Mouse (Mus musculus) embryonic facial prominence, embryonic 12.5 days (tissue): ENCODE data around the gene Prrx2. TPM values are rescaled to one million over a fixed set of nuclear protein-coding genes. Genes with fewer than 3 reads are reported as not detected.
A peak's percentile ranks its signal among the peaks of the same experiment; 100 is the strongest.

Experiments
- ATAC-seq: fragments of 200-750 bp; cut with Nextera tagmentation; 2 replicates; pipeline ENCODE4 v1.8.0; 2017; ENCODE audit not compliant: insufficient number of reproducible peaks, insufficient read depth, low FRiP score, low TSS enrichment
- H3K27ac ChIP-seq: fragments of 300-500 bp; sonication (generic); 2 replicates; pipeline ENCODE4 v1.5.1; 2016; ENCODE audit warnings: mild to moderate bottlenecking
- H3K27me3 ChIP-seq: fragments of 300-500 bp; sonication (generic); 2 replicates; pipeline ENCODE4 v1.6.1; 2016; ENCODE audit warnings: mild to moderate bottlenecking, moderate library complexity
- H3K36me3 ChIP-seq: fragments of 300-500 bp; sonication (generic); 2 replicates; pipeline ENCODE4 v1.6.1; 2016; ENCODE audit warnings: mild to moderate bottlenecking
- H3K4me1 ChIP-seq: fragments of 300-500 bp; sonication (generic); 2 replicates; pipeline ENCODE4 v1.6.1; 2016
- H3K4me2 ChIP-seq: fragments of 300-500 bp; sonication (generic); replicated peaks from 2 replicates; pipeline ENCODE4 v1.6.1; 2016; ENCODE audit warnings: mild to moderate bottlenecking, moderate library complexity
- H3K4me3 ChIP-seq: fragments of 300-500 bp; sonication (generic); 2 replicates; pipeline ENCODE4 v1.5.1; 2016; ENCODE audit warnings: mild to moderate bottlenecking
- H3K9ac ChIP-seq: fragments of 300-500 bp; sonication (generic); 2 replicates; pipeline ENCODE4 v1.6.1; 2016; ENCODE audit warnings: mild to moderate bottlenecking, moderate library complexity
- H3K9me3 ChIP-seq: fragments of 300-500 bp; sonication (generic); 2 replicates; pipeline ENCODE4 v1.6.1; 2016; ENCODE audit warnings: mild to moderate bottlenecking, moderate library complexity
- WGBS: fragments of 180-500 bp; shearing (Covaris S2); methylation state at CpG from one replicate; pipeline ENCODE4 v1.1.7; 2016; 5-methylcytosine and 5-hydroxymethylcytosine counted together
- polyA plus RNA-seq: library from polyadenylated mRNA; unstranded; fragments of >200 nt; fragmentation: Nextera tagmentation; extraction: Ambion mirVana; gene quantifications from 2 replicates; pipeline ENCODE4 v1.2.1, GENCODE M21; 2016

Prrx2 gene
- polyA plus RNA-seq, 1 experiment from 2014 or later = 121 TPM

- 96% methylated on average over 2 of the region's 2 CpGs for WGBS
- Histone ChIP-seq H3K4me1 (peaks cover 21% of the 10 kb centered on the region), H3K9me3 (no peaks in the 10 kb centered on the region), H3K36me3 (peaks cover 6% of the 10 kb centered on the region; the same call in 1 of the 2 replicates), H3K9ac (no peak overlapping the region), H3K4me3 (no peak overlapping the region), H3K27ac (no peak overlapping the region), H3K27me3 (peaks cover 22% of the 10 kb centered on the region), H3K4me2 (no peak overlapping the region)
- no peak for ATAC-seq
These were observed 28.8 kb upstream of the Prrx2 start for GRCm38 (mm10) chr2:30805983-30806382.

- peak overlapping the region; percentile 88 for H3K4me3 ChIP-seq
- H3K27ac ChIP-seq = peak overlapping the region; percentile 83
- H3K9me3 ChIP-seq = no peaks in the 10 kb centered on the region
- peaks cover 10% of the 10 kb centered on the region; the same call in 1 of the 2 replicates for H3K27me3 ChIP-seq
- ATAC-seq = no peak
- peak overlapping the region; percentile 96 for H3K4me2 ChIP-seq
- peak overlapping the region; percentile 41 for H3K9ac ChIP-seq
- 9% methylated on average over 28 of the region's 28 CpGs for WGBS
- H3K36me3 ChIP-seq = peaks cover 16% of the 10 kb centered on the region; the same call in 1 of the 2 replicates
- peaks cover 12% of the 10 kb centered on the region for H3K4me1 ChIP-seq
These were observed 27.6 kb upstream of the Prrx2 start for GRCm38 (mm10) chr2:30807147-30807647.

GRCm38 (mm10) chr2:30807648-30808295 lies 27.0 kb upstream of the Prrx2 start, which contains the start of gene Ntmt1:
Gene Ntmt1, plus strand, starts transcription at chr2:30807826.
- H3K9me3 ChIP-seq = no peaks in the 10 kb centered on the region
- under 1% methylated on average over 44 of the region's 44 CpGs for WGBS
- H3K4me2 ChIP-seq = peak within 1 kb of the TSS; percentile 96
- H3K27ac ChIP-seq = peak within 1 kb of the TSS; percentile 83
- H3K4me3 ChIP-seq = peak within 1 kb of the TSS; percentile 88
- H3K27me3 ChIP-seq = 0 out of 2 replicates have a peak, but pooled peaks cover 9% of the 10 kb centered on the region
- H3K36me3 ChIP-seq = peaks cover 21% of the 10 kb centered on the region
- peak within 1 kb of the TSS; percentile 83 for H3K9ac ChIP-seq
- ATAC-seq = peak; percentile 97
- peaks cover 12% of the 10 kb centered on the region for H3K4me1 ChIP-seq

GRCm38 (mm10) chr2:30808296-30808655 lies 26.5 kb upstream of the Prrx2 start:
- WGBS = 6% methylated on average over 10 of the region's 10 CpGs
- peaks cover 12% of the 10 kb centered on the region for H3K4me1 ChIP-seq

GRCm38 (mm10) chr2:30809503-30809902 lies 25.3 kb upstream of the Prrx2 start:
- no peak for ATAC-seq
- Histone ChIP-seq H3K27ac (no peak overlapping the region), H3K4me3 (no peak overlapping the region), H3K4me1 (peaks cover 12% of the 10 kb centered on the region), H3K4me2 (peak overlapping the region; percentile 29; the same call in 1 of the 2 replicates), H3K27me3 (no peaks in the 10 kb centered on the region), H3K36me3 (peaks cover 38% of the 10 kb centered on the region), H3K9me3 (no peaks in the 10 kb centered on the region), H3K9ac (no peak overlapping the region)
- WGBS = 85% methylated on average over 5 of the region's 5 CpGs

More at GRCm38 (mm10) chr2:30808296-30808655, 26.5 kb upstream of the Prrx2 start:
- no peak for ATAC-seq
- peak overlapping the region; percentile 96 for H3K4me2 ChIP-seq
- H3K27ac ChIP-seq = peak overlapping the region; percentile 83
- no peaks in the 10 kb centered on the region for H3K9me3 ChIP-seq
- H3K9ac ChIP-seq = peak overlapping the region; percentile 83
- peaks cover 26% of the 10 kb centered on the region for H3K36me3 ChIP-seq
- H3K4me3 ChIP-seq = peak overlapping the region; percentile 88
- H3K27me3 ChIP-seq = 0 out of 2 replicates have a peak, but pooled peaks cover 4% of the 10 kb centered on the region

GRCm38 (mm10) chr2:30810573-30810972 lies 24.2 kb upstream of the Prrx2 start:
- Histone ChIP-seq H3K9ac (no peak overlapping the region), H3K4me3 (no peak overlapping the region), H3K4me1 (peaks cover 12% of the 10 kb centered on the region), H3K27ac (no peak overlapping the region), H3K36me3 (peaks cover 49% of the 10 kb centered on the region), H3K9me3 (no peaks in the 10 kb centered on the region), H3K27me3 (no peaks in the 10 kb centered on the region), H3K4me2 (no peak overlapping the region; the same call in 1 of the 2 replicates)
- 94% methylated on average over 7 of the region's 7 CpGs for WGBS
- ATAC-seq = no peak

GRCm38 (mm10) chr2:30816383-30816782 lies 18.4 kb upstream of the Prrx2 start:
- peaks cover 91% of the 10 kb centered on the region for H3K36me3 ChIP-seq
- peaks cover 6% of the 10 kb centered on the region; the same call in 1 of the 2 replicates for H3K9me3 ChIP-seq
- no peak overlapping the region for H3K27ac ChIP-seq
- no peaks in the 10 kb centered on the region for H3K4me1 ChIP-seq
- no peak overlapping the region for H3K9ac ChIP-seq
- H3K4me2 ChIP-seq = no peak overlapping the region
- H3K4me3 ChIP-seq = no peak overlapping the region
- H3K27me3 ChIP-seq = no peaks in the 10 kb centered on the region
- WGBS = 89% methylated on average over 1 of the region's 1 CpGs
- no peak for ATAC-seq

- 94% methylated on average over 5 of the region's 5 CpGs for WGBS
- ATAC-seq = no peak
These were observed 14.9 kb upstream of the Prrx2 start for GRCm38 (mm10) chr2:30819873-30820272.

GRCm38 (mm10) chr2:30821073-30821472 lies 13.7 kb upstream of the Prrx2 start:
- Histone ChIP-seq H3K4me3 (no peak overlapping the region), H3K9ac (no peak overlapping the region), H3K27me3 (no peaks in the 10 kb centered on the region), H3K4me1 (0 out of 2 replicates have a peak, but pooled peaks cover 9% of the 10 kb centered on the region), H3K9me3 (peaks cover 6% of the 10 kb centered on the region; the same call in 1 of the 2 replicates), H3K36me3 (peaks cover 93% of the 10 kb centered on the region), H3K4me2 (no peak overlapping the region), H3K27ac (no peak overlapping the region)
- 96% methylated on average over 3 of the region's 3 CpGs for whole genome bisulfite sequencing
- ATAC-seq = no peak

More at GRCm38 (mm10) chr2:30819873-30820272, 14.9 kb upstream of the Prrx2 start:
- Histone ChIP-seq H3K27ac (no peak overlapping the region), H3K4me2 (no peak overlapping the region), H3K4me3 (no peak overlapping the region), H3K36me3 (peaks cover 93% of the 10 kb centered on the region), H3K9ac (no peak overlapping the region), H3K9me3 (peaks cover 6% of the 10 kb centered on the region; the same call in 1 of the 2 replicates), H3K4me1 (0 out of 2 replicates have a peak, but pooled peaks cover 9% of the 10 kb centered on the region), H3K27me3 (no peaks in the 10 kb centered on the region)

GRCm38 (mm10) chr2:30822460-30822859 lies 12.3 kb upstream of the Prrx2 start:
- ATAC-seq = no peak
- Histone ChIP-seq H3K36me3 (peaks cover 89% of the 10 kb centered on the region), H3K4me1 (peaks cover 19% of the 10 kb centered on the region), H3K9ac (no peak overlapping the region), H3K27ac (no peak overlapping the region), H3K4me3 (no peak overlapping the region), H3K27me3 (no peaks in the 10 kb centered on the region), H3K9me3 (peaks cover 6% of the 10 kb centered on the region; the same call in 1 of the 2 replicates), H3K4me2 (no peak overlapping the region)
- 90% methylated on average over 8 of the region's 8 CpGs for WGBS

GRCm38 (mm10) chr2:30823385-30824153 lies 11.2 kb upstream of the Prrx2 start:
- Histone ChIP-seq H3K27ac (no peak overlapping the region), H3K9me3 (peaks cover 6% of the 10 kb centered on the region; the same call in 1 of the 2 replicates), H3K9ac (no peak overlapping the region), H3K4me2 (no peak overlapping the region), H3K4me3 (no peak overlapping the region), H3K4me1 (peaks cover 23% of the 10 kb centered on the region), H3K27me3 (no peaks in the 10 kb centered on the region), H3K36me3 (peaks cover 79% of the 10 kb centered on the region)
- WGBS = 72% methylated on average over 13 of the region's 13 CpGs
- ATAC-seq = 0 out of 2 replicates have a peak, but pooled peaks have one; percentile 25
